ENCODE assay signal across 9 mouse cellular contexts in the genomic region with DNA sequence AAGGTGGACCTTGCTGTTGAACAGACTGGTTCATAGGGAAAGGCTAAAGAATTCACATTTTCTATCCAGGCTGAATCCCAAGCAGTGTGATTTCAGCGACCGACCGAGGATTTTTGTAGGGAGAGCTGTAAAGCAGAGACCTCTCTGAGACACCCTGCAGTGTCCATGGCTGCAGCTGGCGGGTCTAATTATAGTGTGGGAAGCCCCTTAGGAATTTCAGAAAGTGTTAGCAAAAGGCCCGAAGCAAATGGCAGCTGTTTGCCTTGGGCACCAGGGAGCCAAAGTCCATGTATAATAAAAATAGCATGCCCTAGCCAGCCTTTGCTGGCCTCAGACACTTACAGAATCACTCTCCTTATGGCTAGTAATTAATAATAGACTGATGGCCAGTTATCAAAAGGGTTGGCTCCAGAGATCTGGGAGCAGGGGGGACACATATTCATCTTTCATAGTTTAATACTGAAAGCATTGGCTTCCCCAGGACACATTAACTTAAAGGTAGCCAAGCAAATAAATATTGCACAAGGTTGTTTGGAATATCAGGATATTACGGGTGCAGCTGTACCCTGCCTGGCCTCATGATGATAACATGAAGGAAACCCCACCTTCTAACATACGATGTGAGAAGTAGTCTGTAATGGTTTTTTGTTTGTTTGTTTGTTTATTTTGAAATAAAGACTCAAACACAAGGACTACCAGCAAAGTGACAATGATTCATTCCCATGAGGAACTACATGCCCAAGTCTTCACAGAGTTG.
A peak's percentile ranks its signal among the peaks of the same experiment; 100 is the strongest.
DNase-seq lines count a peak whose midpoint lies in the region; ATAC-seq and TF ChIP-seq lines count a peak whose summit lies in the region.
"Had no signal": no experiment of that assay in that cellular context is flagged by ENCODE, and none has a peak within 500 bp of the region (broad histone marks: within the 10 kb centered on the region; RNA-seq: fewer than 3 reads in every experiment).

No protein-coding gene starts in this region.

- H3K4me2 ChIP-seq in heart, embryonic 15.5 days = peak overlapping the region; percentile 53
- H3K4me2 ChIP-seq: liver, embryonic 15.5 days had no signal

- peak overlapping the region; percentile 29 for H3ac ChIP-seq in C2C12 (ENCODE audit: control insufficient read depth, insufficient read length, low read depth)

- H3K27ac ChIP-seq in heart, embryonic 15.5 days = peak overlapping the region; percentile 89
- peak overlapping the region; percentile 76 for H3K27ac ChIP-seq in macrophage
- H3K27ac ChIP-seq: liver, embryonic 15.5 days had no signal

- peaks cover 20% of the 10 kb centered on the region for H3K79me3 ChIP-seq in C2C12 (ENCODE audit: low read depth)

- TF ChIP-seq CTCF in C2C12 (IDR thresholded peaks at IDR 0.05; ENCODE audit: control insufficient read depth, insufficient read depth, insufficient read length) = no peak
- TF ChIP-seq CTCF in brain, embryonic 14.5 days (IDR thresholded peaks at IDR 0.05; ENCODE audit: borderline replicate concordance, extremely low read depth, insufficient read depth, insufficient read length) = no peak

- peak; percentile 71 for DNase-seq in brain, embryonic 14.5 days (ENCODE audit: low read depth)
- no peak for DNase-seq in c-Kit-positive CD71-positive TER-119-positive erythroid progenitor cells, embryonic 14.5 days (ENCODE audit: low spot score)
- no peak for DNase-seq in natural killer cell, adult 2 months (ENCODE audit: low spot score in 2 of 2)
- no peak for DNase-seq in spleen, adult 12 weeks (ENCODE audit: low spot score)
- no peak for DNase-seq in yolk sac, embryonic 10.5 days (ENCODE audit: low spot score)

- WGBS in heart, embryonic 15.5 days = 19% methylated on average over 7 of the region's 7 CpGs
- WGBS in macrophage (ENCODE audit: missing documents) = 65% methylated on average over 7 of the region's 7 CpGs

- peak overlapping the region; percentile 28; the same call in 1 of the 2 replicates for H3K9ac ChIP-seq in heart, embryonic 15.5 days
- H3K9ac ChIP-seq: liver, embryonic 15.5 days had no signal

- no peaks in the 10 kb centered on the region for H3K36me3 ChIP-seq in C2C12 (ENCODE audit: control insufficient read depth, insufficient read depth)
- H3K36me3 ChIP-seq in heart, embryonic 15.5 days = no peaks in the 10 kb centered on the region
- no peaks in the 10 kb centered on the region for H3K36me3 ChIP-seq in macrophage (ENCODE audit: inconsistent target)
- H3K36me3 ChIP-seq: liver, embryonic 15.5 days had no signal

- no peaks in the 10 kb centered on the region for H3K27me3 ChIP-seq in C2C12 (ENCODE audit: control insufficient read depth, insufficient read depth, insufficient read length)
- no peaks in the 10 kb centered on the region for H3K27me3 ChIP-seq in heart, embryonic 15.5 days
- H3K27me3 ChIP-seq: liver, embryonic 15.5 days had no signal

- peaks cover 82% of the 10 kb centered on the region for H3K79me2 ChIP-seq in C2C12 (ENCODE audit: control insufficient read depth, insufficient read depth)
- no peaks in the 10 kb centered on the region for H3K79me2 ChIP-seq in macrophage (ENCODE audit: inconsistent target)

- peak; percentile 52 for ATAC-seq in heart, embryonic 15.5 days (replicated peaks; ENCODE audit: insufficient number of reproducible peaks, insufficient read depth, low FRiP score, low read depth)

- H3K4me1 ChIP-seq in heart, embryonic 15.5 days (replicated peaks) = peaks cover 33% of the 10 kb centered on the region

- no peaks in the 10 kb centered on the region for H3K9me3 ChIP-seq in heart, embryonic 15.5 days (replicated peaks)
- H3K9me3 ChIP-seq: liver, embryonic 15.5 days had no signal

- TF ChIP-seq POLR2A in brain, embryonic 14.5 days (IDR thresholded peaks at IDR 0.05; ENCODE audit: borderline replicate concordance, extremely low read depth, insufficient read depth, insufficient read length, poor library complexity, severe bottlenecking) = no peak

- H3K4me3 ChIP-seq in C2C12 (ENCODE audit: insufficient read depth, poor library complexity, severe bottlenecking) (no peak overlapping the region), macrophage (ENCODE audit: inconsistent target) (no peak overlapping the region)
- peak overlapping the region; percentile 12; the same call in 1 of the 2 replicates for H3K4me3 ChIP-seq in heart, embryonic 15.5 days
- H3K4me3 ChIP-seq: liver, embryonic 15.5 days had no signal

TF ChIP-seq in C2C12, 6 proteins besides CTCF, POLR2A, EP300 and RAD21:
- TF ChIP-seq FOSL1 (IDR thresholded peaks at IDR 0.05; ENCODE audit: insufficient read depth, low read length, poor library complexity, severe bottlenecking) = no peak
- TF ChIP-seq USF1 (IDR thresholded peaks at IDR 0.05; ENCODE audit: low read depth) = no peak
- TF ChIP-seq MYOD1 (IDR thresholded peaks at IDR 0.05; ENCODE audit: control insufficient read depth, insufficient read length, low read depth) = peak; percentile 56
- no peak for TF ChIP-seq CEBPB (IDR thresholded peaks at IDR 0.05; ENCODE audit: low read depth)
- TF ChIP-seq MYOG (IDR thresholded peaks at IDR 0.05; ENCODE audit: control insufficient read depth, extremely low read depth, insufficient read length) = no peak
- no peak for TF ChIP-seq MAX (IDR thresholded peaks at IDR 0.05)
TF ChIP-seq in C2C12: peak in this region for 1.
